Mouse (Mus musculus) E14TG2a.4 (cell line): ENCODE measurements around the gene Hook2.

ENCODE experiments used
- CTCF ChIP-seq: conservative IDR thresholded peaks from 2 replicates; pipeline ENCODE4 v1.5.1; 2014; ENCODE audit warnings: low read length
- NANOG ChIP-seq: IDR thresholded peaks from 2 replicates; pipeline ENCODE4 v1.6.1; 2014; ENCODE audit warnings: borderline replicate concordance, low read length, mixed read lengths
- POU5F1 ChIP-seq: IDR thresholded peaks from 2 replicates; pipeline ENCODE4 v1.6.1; 2014; ENCODE audit warnings: low read length, borderline replicate concordance

DNA sequence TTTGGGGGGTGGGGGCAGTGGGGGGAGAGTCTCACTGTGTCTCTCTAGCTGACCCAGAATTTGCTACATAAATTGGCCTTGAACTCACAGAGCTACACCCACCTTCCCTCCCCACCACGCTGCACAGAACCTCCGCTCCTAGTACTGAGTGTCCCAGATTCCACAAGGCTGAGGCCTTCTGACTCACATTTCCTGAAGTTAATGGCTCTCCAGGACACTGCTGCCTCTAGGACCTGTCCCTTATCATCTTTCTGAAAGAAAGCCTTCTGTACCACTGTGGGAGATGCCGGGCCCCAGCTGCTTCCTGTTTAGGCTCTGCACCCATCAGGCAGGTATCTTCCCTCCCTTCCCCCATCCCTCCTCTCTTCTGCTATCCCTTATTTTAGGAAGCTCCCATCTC lies 23.8 kb upstream of the Hook2 start:
- TF ChIP-seq CTCF (no peak), POU5F1 (no peak), NANOG (no peak)
